Mouse (Mus musculus) midbrain, postnatal 0 days (tissue): ENCODE measurements at regions not wholly inside any gene's neighbourhood (a gene's known extent, or its start where the extent isn't known, plus 50 kb on each side); places are given as distances from the start of the nearest gene placed in this dataset.

Experiments used
- ATAC-seq: fragments of 200-750 bp; cut with Nextera tagmentation; 2 replicates; pipeline ENCODE4 v1.8.0; 2017; ENCODE audit warnings: moderate number of reproducible peaks, mild to moderate bottlenecking, moderate TSS enrichment, moderate library complexity; ENCODE audit not compliant: low FRiP score
- DNase-seq: peaks from one replicate; pipeline ENCODE4 v3.0.0-alpha.2; 2015; ENCODE audit warnings: low spot score
- H3K27ac ChIP-seq: fragments of 300-500 bp; sonication (generic); 2 replicates; pipeline ENCODE4 v1.5.1; 2014; ENCODE audit warnings: low read depth, mild to moderate bottlenecking, low read length, mixed read lengths
- H3K27me3 ChIP-seq: fragments of 300-500 bp; sonication (generic); 2 replicates; pipeline ENCODE4 v1.6.1; 2014; ENCODE audit warnings: low read length, control low read depth, mixed read lengths; ENCODE audit not compliant: insufficient read depth
- H3K36me3 ChIP-seq: fragments of 300-500 bp; sonication (generic); 2 replicates; pipeline ENCODE4 v1.6.1; 2014; ENCODE audit warnings: low read length, control low read depth, mixed read lengths; ENCODE audit not compliant: insufficient read depth
- H3K4me1 ChIP-seq: fragments of 300-500 bp; sonication (generic); 2 replicates; pipeline ENCODE4 v1.6.1; 2014; ENCODE audit warnings: mild to moderate bottlenecking, control low read depth, antibody characterized with exemption, low read length, mixed read lengths; ENCODE audit not compliant: insufficient read depth
- H3K4me2 ChIP-seq: fragments of 300-500 bp; sonication (generic); 2 replicates; pipeline ENCODE4 v1.6.1; 2014; ENCODE audit warnings: low read depth, mild to moderate bottlenecking, low read length, mixed read lengths; ENCODE audit not compliant: poor library complexity, severe bottlenecking
- H3K4me3 ChIP-seq: fragments of 300-500 bp; sonication (generic); 2 replicates; pipeline ENCODE4 v1.5.1; 2014; ENCODE audit warnings: low read depth, mild to moderate bottlenecking, low read length, moderate library complexity
- H3K9ac ChIP-seq: fragments of 300-500 bp; sonication (generic); replicated peaks from 2 replicates; pipeline ENCODE4 v1.6.1; 2014; ENCODE audit warnings: mild to moderate bottlenecking, low read length, moderate library complexity, mixed read lengths; ENCODE audit not compliant: poor library complexity, severe bottlenecking
- H3K9me3 ChIP-seq: fragments of 300-500 bp; sonication (generic); 2 replicates; pipeline ENCODE4 v1.6.1; 2016; ENCODE audit warnings: low read length, control low read depth
- CTCF ChIP-seq: IDR thresholded peaks from 2 replicates; pipeline ENCODE4 v1.5.1; 2016; ENCODE audit warnings: antibody characterized with exemption, mild to moderate bottlenecking
- WGBS: fragments of 180-500 bp; shearing (Covaris S2); extraction: QIAGEN DNeasy Blood & Tissue Kit; methylation state at CpG from one replicate; pipeline ENCODE4 v1.1.7; 2014; 5-methylcytosine and 5-hydroxymethylcytosine counted together

DNA sequence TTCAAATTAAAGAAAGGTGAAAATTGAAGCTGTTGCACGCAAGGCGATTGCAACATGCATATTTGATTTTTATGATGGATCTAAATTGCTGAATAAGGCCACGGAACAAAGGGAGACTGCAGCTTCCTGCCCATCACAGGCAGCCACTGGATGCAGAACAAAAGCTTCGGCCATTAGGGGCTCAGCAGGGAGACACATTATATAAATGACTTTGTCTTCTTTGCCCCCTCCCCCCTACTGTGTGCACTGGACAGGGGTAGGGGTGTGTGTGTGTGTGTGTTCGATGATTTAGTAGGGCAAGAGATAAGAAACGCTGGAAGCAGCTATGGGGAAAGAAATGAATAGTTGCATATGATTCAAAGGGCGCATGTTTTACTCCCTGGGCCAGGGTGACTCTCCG is 481.2 kb upstream of the Pmfbp1 start:
- TF ChIP-seq CTCF: no peak
- H3K36me3 ChIP-seq: no peaks in the 10 kb centered on the region
- 21% methylated on average over 8 of the region's 8 CpGs for WGBS
- no peaks in the 10 kb centered on the region for H3K27me3 ChIP-seq
- H3K9ac ChIP-seq: no peak overlapping the region
- no peaks in the 10 kb centered on the region for H3K9me3 ChIP-seq
- H3K4me2 ChIP-seq: no peak overlapping the region
- ATAC-seq: no peak
- H3K4me3 ChIP-seq: no peak overlapping the region
- no peaks in the 10 kb centered on the region for H3K4me1 ChIP-seq
- peak; percentile 12 for DNase-seq
- peak overlapping the region; percentile 32; the same call in 1 of the 2 replicates for H3K27ac ChIP-seq

DNA sequence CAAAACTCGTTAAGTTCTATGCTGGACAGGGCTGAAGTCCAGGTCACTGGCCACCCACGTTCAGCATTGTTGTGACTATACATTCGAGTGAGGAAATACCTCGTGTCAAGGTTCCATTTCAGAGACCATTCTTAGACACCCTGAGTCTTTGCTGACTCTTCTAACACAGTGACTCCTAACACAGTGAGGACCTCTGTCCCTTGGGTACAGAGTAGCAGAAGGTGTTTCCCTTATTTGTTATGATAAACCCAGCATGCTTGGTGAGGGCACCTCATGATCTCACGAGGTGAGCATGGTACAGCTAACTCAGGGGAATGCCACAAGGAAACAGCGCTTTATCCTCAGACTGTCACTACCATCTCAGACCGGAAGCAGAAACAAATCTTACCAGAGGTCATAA is 480.2 kb upstream of the Pmfbp1 start:
- Histone ChIP-seq H3K27ac (no peak overlapping the region), H3K9me3 (no peaks in the 10 kb centered on the region), H3K4me2 (no peak overlapping the region), H3K27me3 (no peaks in the 10 kb centered on the region), H3K4me1 (no peaks in the 10 kb centered on the region), H3K36me3 (no peaks in the 10 kb centered on the region), H3K4me3 (no peak overlapping the region), H3K9ac (no peak overlapping the region)
- DNase-seq (no peak), ATAC-seq (no peak)
- WGBS: 64% methylated on average over 7 of the region's 7 CpGs
- no peak for TF ChIP-seq CTCF

DNA sequence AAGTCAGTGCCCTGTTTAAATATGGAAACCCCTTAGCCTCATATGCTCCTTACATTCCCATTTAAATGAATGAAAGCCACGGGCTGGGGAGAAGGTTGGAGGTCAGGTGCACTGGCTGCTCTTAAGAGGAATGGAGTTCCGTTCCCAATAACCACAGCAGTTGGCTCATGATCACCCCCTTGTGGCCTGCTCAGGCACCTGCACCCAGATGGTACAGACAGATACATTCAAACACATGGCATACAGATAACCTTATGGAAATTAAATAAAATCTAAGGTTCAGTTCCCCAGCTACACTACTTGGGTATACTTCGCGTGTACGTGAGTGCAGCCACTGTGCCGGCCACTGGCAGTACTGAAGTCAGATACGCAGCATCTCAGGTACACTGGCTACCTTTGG is 479.1 kb upstream of the Pmfbp1 start:
- DNase-seq (peak; percentile 37), ATAC-seq (no peak)
- Histone ChIP-seq H3K27ac (no peak overlapping the region), H3K4me3 (no peak overlapping the region), H3K9me3 (no peaks in the 10 kb centered on the region), H3K27me3 (no peaks in the 10 kb centered on the region), H3K36me3 (no peaks in the 10 kb centered on the region), H3K4me1 (no peaks in the 10 kb centered on the region), H3K9ac (no peak overlapping the region), H3K4me2 (no peak overlapping the region)
- 75% methylated on average over 7 of the region's 7 CpGs for WGBS
- TF ChIP-seq CTCF: peak; percentile 74

DNA sequence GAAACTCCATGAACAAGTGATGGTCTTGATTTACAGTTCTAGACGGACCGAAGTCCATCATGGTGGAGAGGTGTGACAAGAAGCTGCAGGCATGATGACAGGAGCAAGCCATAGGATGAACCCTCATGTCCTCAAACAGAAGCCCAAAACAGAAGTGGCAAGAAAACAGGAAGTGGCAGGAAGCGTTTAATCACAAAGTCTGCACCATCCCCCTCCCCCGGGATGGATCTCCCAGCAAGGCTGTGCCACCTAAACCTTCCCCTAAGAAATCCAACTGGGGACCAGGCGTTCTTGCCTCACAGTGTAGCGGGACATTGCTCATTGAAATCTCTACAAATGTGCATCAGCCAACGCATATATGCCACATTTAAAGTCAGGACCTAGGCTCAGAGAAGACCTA is 474.3 kb upstream of the Pmfbp1 start:
- H3K4me2 ChIP-seq: no peak overlapping the region
- H3K4me3 ChIP-seq: no peak overlapping the region
- 89% methylated on average over 7 of the region's 7 CpGs for WGBS
- no peaks in the 10 kb centered on the region for H3K36me3 ChIP-seq
- H3K4me1 ChIP-seq: no peaks in the 10 kb centered on the region
- H3K9ac ChIP-seq: no peak overlapping the region
- no peak for TF ChIP-seq CTCF
- no peaks in the 10 kb centered on the region for H3K9me3 ChIP-seq
- H3K27me3 ChIP-seq: no peaks in the 10 kb centered on the region
- no peak overlapping the region for H3K27ac ChIP-seq
- DNase-seq (no peak), ATAC-seq (no peak)

DNA sequence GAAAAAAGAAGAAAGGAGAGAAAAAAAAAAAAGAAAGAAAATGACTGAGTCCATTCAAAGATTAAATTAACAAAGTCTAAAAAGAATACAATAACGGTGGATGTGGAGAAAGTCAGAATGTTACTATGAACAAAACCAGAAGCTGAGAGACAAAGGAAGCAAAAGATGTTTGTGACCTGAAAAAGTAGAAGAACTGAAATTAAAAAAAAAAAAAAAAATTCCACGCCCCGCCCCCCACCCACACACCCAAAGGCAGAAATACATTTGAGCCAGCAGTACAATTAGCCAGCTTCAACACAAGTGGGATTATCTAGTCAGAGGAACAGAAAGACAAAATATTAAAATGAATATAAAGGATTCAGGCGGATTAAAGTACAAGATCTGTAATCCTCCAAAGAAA is 473.7 kb upstream of the Pmfbp1 start:
- H3K9me3 ChIP-seq: no peaks in the 10 kb centered on the region
- no peak overlapping the region for H3K4me2 ChIP-seq
- no peak overlapping the region for H3K9ac ChIP-seq
- no peaks in the 10 kb centered on the region for H3K27me3 ChIP-seq
- no peak for TF ChIP-seq CTCF
- no peaks in the 10 kb centered on the region for H3K36me3 ChIP-seq
- ATAC-seq (no peak), DNase-seq (no peak)
- H3K4me1 ChIP-seq: no peaks in the 10 kb centered on the region
- H3K27ac ChIP-seq: no peak overlapping the region
- 86% methylated on average over 4 of the region's 4 CpGs for WGBS
- H3K4me3 ChIP-seq: no peak overlapping the region

DNA sequence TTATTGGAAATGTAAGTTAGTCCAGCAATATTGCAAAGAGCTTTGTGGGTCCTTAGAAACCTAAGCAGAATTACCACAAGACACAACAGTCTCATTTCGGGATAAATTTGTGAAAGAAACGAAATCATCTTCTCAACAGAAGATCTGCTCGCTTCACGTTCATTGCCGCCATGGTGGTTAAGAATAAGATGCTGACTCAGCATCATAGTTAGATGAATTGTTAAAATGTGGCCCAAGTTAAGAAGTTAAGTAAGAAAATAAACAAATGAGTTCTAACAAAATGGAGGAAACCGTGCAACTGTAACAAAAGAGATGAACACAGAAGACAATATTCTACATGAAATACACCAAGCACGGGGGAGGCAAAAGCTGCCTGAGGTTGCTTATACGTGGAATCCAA is 465.9 kb upstream of the Pmfbp1 start:
- Histone ChIP-seq H3K27ac (no peak overlapping the region), H3K4me2 (no peak overlapping the region), H3K9ac (no peak overlapping the region), H3K27me3 (no peaks in the 10 kb centered on the region), H3K36me3 (no peaks in the 10 kb centered on the region), H3K4me1 (no peaks in the 10 kb centered on the region), H3K9me3 (0 out of 2 replicates have a peak, but pooled peaks cover 2% of the 10 kb centered on the region), H3K4me3 (no peak overlapping the region)
- DNase-seq: no peak
- TF ChIP-seq CTCF: no peak
- no peak for ATAC-seq
- 92% methylated on average over 8 of the region's 8 CpGs for WGBS
